Comparison of ENCODE assay signal across 8 mouse cellular contexts in genomic region chr15:100636700-100637501, GRCm38 (mm10). TPM values are rescaled to one million over a fixed set of nuclear protein-coding genes. Genes with fewer than 3 reads are reported as not detected.
DNase-seq lines count a peak whose midpoint lies in the region; ATAC-seq and TF ChIP-seq lines count a peak whose summit lies in the region.

Gene Smagp (minus strand): TSS chr15:100636940.

- TF ChIP-seq EP300 in CH12.LX (IDR thresholded peaks at IDR 0.05; ENCODE audit: low read length), result no peak

- no peak; the same call in none of the 2 replicates for TF ChIP-seq POLR2A in CH12.LX (IDR thresholded peaks at IDR 0.05; ENCODE audit: low read depth, low read length)

- peak; percentile 46 for DNase-seq in CH12.LX (ENCODE audit: extremely low read depth)
- peak; percentile 68 for DNase-seq in adrenal gland, postnatal 25 days
- peak; percentile 98 for DNase-seq in heart, adult 11 months
- DNase-seq in lung, adult 18-20 months, result peak; percentile 62 to 75
- no peak for DNase-seq in adipocyte (ENCODE audit: low spot score)

- peak within 1 kb of the TSS; percentile 18 for H3K9ac ChIP-seq in CH12.LX (ENCODE audit: insufficient read depth, low read depth)
- H3K9ac ChIP-seq in intestine, postnatal 0 days (ENCODE audit: low read depth, low read length), result peak within 1 kb of the TSS; percentile 81
- H3K9ac ChIP-seq in neural tube, embryonic 15.5 days (replicated peaks), result peak within 1 kb of the TSS; percentile 37

- H3K4me3 ChIP-seq in CH12.LX (replicated peaks in 1 of 3; ENCODE audit: low read depth in 2 of 3, low read length in 2 of 3, poor library complexity in 1 of 3), result peak within 1 kb of the TSS; percentile 60 to 69 (median 63)
- peak within 1 kb of the TSS; percentile 75 for H3K4me3 ChIP-seq in intestine, postnatal 0 days (ENCODE audit: low read depth, low read length)
- H3K4me3 ChIP-seq in neural tube, embryonic 15.5 days (replicated peaks), result peak within 1 kb of the TSS; percentile 39

- H3K4me1 ChIP-seq in CH12.LX (ENCODE audit: control insufficient read depth in 1 of 2, insufficient read depth in 2 of 2), result peaks cover 9 to 48% of the 10 kb centered on the region in 2 experiments
- 0 out of 2 replicates have a peak, but pooled peaks cover 3% of the 10 kb centered on the region for H3K4me1 ChIP-seq in intestine, postnatal 0 days (replicated peaks; ENCODE audit: control insufficient read depth, insufficient read depth, low read length)
- H3K4me1 ChIP-seq in neural tube, embryonic 15.5 days, result peaks cover 16% of the 10 kb centered on the region

- ATAC-seq in intestine, postnatal 0 days, result peak; percentile 41
- ATAC-seq in neural tube, embryonic 15.5 days (ENCODE audit: low FRiP score), result no peak
- no peak for ATAC-seq in activated CD4-positive, CD25-positive, alpha-beta regulatory T cell, adult 4 months

- H3K9me3 ChIP-seq in CH12.LX (replicated peaks; ENCODE audit: low read length), result no peaks in the 10 kb centered on the region
- H3K9me3 ChIP-seq in intestine, postnatal 0 days (ENCODE audit: control insufficient read depth), result no peaks in the 10 kb centered on the region
- no peaks in the 10 kb centered on the region for H3K9me3 ChIP-seq in neural tube, embryonic 15.5 days (replicated peaks)

- H3K79me2 ChIP-seq in CH12.LX (replicated peaks; ENCODE audit: control insufficient read depth, extremely low read depth, insufficient read depth, poor library complexity, severe bottlenecking), result no peaks in the 10 kb centered on the region

- peaks cover 21 to 30% of the 10 kb centered on the region in 2 experiments for H3K36me3 ChIP-seq in CH12.LX (replicated peaks in 1 of 2; ENCODE audit: control insufficient read depth in 1 of 2, insufficient read depth in 1 of 2, low read length in 1 of 2)
- no peaks in the 10 kb centered on the region for H3K36me3 ChIP-seq in intestine, postnatal 0 days (ENCODE audit: control insufficient read depth, insufficient read depth)
- no peaks in the 10 kb centered on the region for H3K36me3 ChIP-seq in neural tube, embryonic 15.5 days

- H3K4me2 ChIP-seq in CH12.LX (ENCODE audit: insufficient read depth, low read depth, poor library complexity, severe bottlenecking), result peak within 1 kb of the TSS; percentile 92
- H3K4me2 ChIP-seq in intestine, postnatal 0 days (replicated peaks; ENCODE audit: low read depth), result peak within 1 kb of the TSS; percentile 91
- peak within 1 kb of the TSS; percentile 79 for H3K4me2 ChIP-seq in neural tube, embryonic 15.5 days

- no peak for TF ChIP-seq CTCF in CH12.LX (conservative IDR thresholded peaks at IDR 0.05 in 1 of 2, IDR thresholded peaks at IDR 0.05 in 1 of 2; ENCODE audit: low read depth in 2 of 2, low read length in 2 of 2)
- no peak for TF ChIP-seq CTCF in intestine, postnatal 0 days (IDR thresholded peaks at IDR 0.05; ENCODE audit: low read depth)

- H3K27me3 ChIP-seq in CH12.LX (replicated peaks), result peaks cover 5% of the 10 kb centered on the region
- peaks cover 6% of the 10 kb centered on the region; the same call in 1 of the 2 replicates for H3K27me3 ChIP-seq in intestine, postnatal 0 days (replicated peaks; ENCODE audit: control insufficient read depth, insufficient read depth, low read length)
- H3K27me3 ChIP-seq in neural tube, embryonic 15.5 days (replicated peaks), result peaks cover 61% of the 10 kb centered on the region

- in situ Hi-C loops in CH12.LX (cut with MboI; ENCODE audit: low pct_ligation_motif_present, low pct_unique_long_range_greater_than_20kb, low sequenced_read_pairs), result no loop called here

- dilution Hi-C loops in CH12.LX (cut with MboI; ENCODE audit: extremely low pct_ligation_motif_present, extremely low pct_unique_long_range_greater_than_20kb, low sequenced_read_pairs), result no loop called here

- TF ChIP-seq RAD21 in CH12.LX (IDR thresholded peaks at IDR 0.05; ENCODE audit: low read depth, low read length), result no peak

- H3K27ac ChIP-seq in CH12.LX (ENCODE audit: insufficient read depth, low read depth), result no peak within 1 kb of the TSS
- H3K27ac ChIP-seq in intestine, postnatal 0 days (ENCODE audit: low read depth, low read length), result peak within 1 kb of the TSS; percentile 92
- H3K27ac ChIP-seq in neural tube, embryonic 15.5 days (replicated peaks), result no peak within 1 kb of the TSS

- under 1% methylated on average over 73 of the region's 77 CpGs for WGBS in intestine, postnatal 0 days
- under 1% methylated on average over 64 of the region's 77 CpGs for WGBS in neural tube, embryonic 15.5 days

TF ChIP-seq in CH12.LX, 34 proteins besides CTCF, POLR2A, EP300 and RAD21:
- TF ChIP-seq TBP (conservative IDR thresholded peaks at IDR 0.05; ENCODE audit: low read depth, low read length) (no peak), BHLHE40 (IDR thresholded peaks at IDR 0.05; ENCODE audit: low read depth, low read length) (peak; percentile 61), TCF12 (IDR thresholded peaks at IDR 0.05; ENCODE audit: low read depth, low read length) (peak; percentile 44), SIN3A (IDR thresholded peaks at IDR 0.05; ENCODE audit: low read length) (peak; percentile 73; the same call in 1 of the 2 replicates), MXI1 (IDR thresholded peaks at IDR 0.05; ENCODE audit: low read depth, low read length) (peak; percentile 76), NELFE (IDR thresholded peaks at IDR 0.05; ENCODE audit: low read depth, low read length) (no peak), MYC (IDR thresholded peaks at IDR 0.05; ENCODE audit: low read depth, low read length) (no peak), UBTF (IDR thresholded peaks at IDR 0.05; ENCODE audit: low read depth, low read length) (0 out of 2 replicates have a peak, but pooled peaks have one; percentile 50), USF1 (IDR thresholded peaks at IDR 0.05; ENCODE audit: low read depth, low read length) (no peak), ELF1 (IDR thresholded peaks at IDR 0.05; ENCODE audit: low read depth, low read length) (peak; percentile 12; the same call in 1 of the 2 replicates)

RNA-seq across cellular contexts. Expression of gene Smagp, which starts in this region (rescaled TPM):
- total RNA-seq in CH12.LX (2012; rRNA removed) (4.9 and 7.0 TPM in 2 replicates), CH12.LX (2014; rRNA removed) (0.55 and 1.3 TPM in 2 replicates)
- 3.2 and 4.8 TPM in 2 replicates for polyA plus RNA-seq in CH12.LX (2012; ENCODE audit: insufficient read length, low read depth)
- total RNA-seq in adrenal gland, postnatal 25 days (2021), result 37.9 and 39.0 TPM in 2 replicates
- polyA plus RNA-seq in intestine, postnatal 0 days (2015; fragmentation: Nextera tagmentation; extraction: Ambion mirVana), result 77.1 and 88.6 TPM in 2 replicates
- 3.0 and 7.4 TPM in 2 replicates for polyA plus RNA-seq in neural tube, embryonic 15.5 days (2015; fragmentation: Nextera tagmentation; extraction: Ambion mirVana)
- polyA plus RNA-seq in activated CD4-positive, CD25-positive, alpha-beta regulatory T cell, adult 4 months (2017; shearing (Covaris generic)), result not detected

Comparison
In these comparisons a context has a peak if more than half of its experiments do, and no peak if none do; other contexts are left out.
1. H3K9ac ChIP-seq: peak in every context shown above with its lines; median percentile 81 in intestine, postnatal 0 days; 37 in neural tube, embryonic 15.5 days; 18 in CH12.LX.